Mouse (Mus musculus) spleen, adult 12 weeks (tissue): ENCODE measurements around the gene Hist1h2ae.

Source experiments
- DNase-seq: peaks from one replicate; pipeline ENCODE4 v3.0.0; 2022; ENCODE audit warnings: low spot score

The Hist1h2ae gene

DNA sequence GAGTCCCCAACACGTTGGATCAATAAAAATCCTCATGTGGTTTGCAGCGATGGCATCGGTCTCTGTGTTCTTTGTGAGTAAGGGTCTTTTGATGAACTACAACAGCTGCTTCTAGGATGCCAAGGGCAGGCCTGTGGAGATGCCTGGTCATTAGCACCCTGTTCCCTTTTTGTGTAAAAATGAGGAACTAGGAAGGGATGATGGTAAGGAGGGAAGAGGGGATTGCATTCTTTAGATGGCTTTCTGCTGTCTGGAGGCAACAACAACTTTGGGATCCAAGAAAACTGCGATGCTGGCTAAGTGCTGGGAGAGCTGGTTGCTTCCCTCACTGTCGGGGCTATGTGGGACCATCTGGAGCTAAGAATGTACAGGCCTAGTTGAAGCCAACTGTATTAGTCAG is 32.8 kb downstream of the Hist1h2ae start:
- no peak for DNase-seq

DNA sequence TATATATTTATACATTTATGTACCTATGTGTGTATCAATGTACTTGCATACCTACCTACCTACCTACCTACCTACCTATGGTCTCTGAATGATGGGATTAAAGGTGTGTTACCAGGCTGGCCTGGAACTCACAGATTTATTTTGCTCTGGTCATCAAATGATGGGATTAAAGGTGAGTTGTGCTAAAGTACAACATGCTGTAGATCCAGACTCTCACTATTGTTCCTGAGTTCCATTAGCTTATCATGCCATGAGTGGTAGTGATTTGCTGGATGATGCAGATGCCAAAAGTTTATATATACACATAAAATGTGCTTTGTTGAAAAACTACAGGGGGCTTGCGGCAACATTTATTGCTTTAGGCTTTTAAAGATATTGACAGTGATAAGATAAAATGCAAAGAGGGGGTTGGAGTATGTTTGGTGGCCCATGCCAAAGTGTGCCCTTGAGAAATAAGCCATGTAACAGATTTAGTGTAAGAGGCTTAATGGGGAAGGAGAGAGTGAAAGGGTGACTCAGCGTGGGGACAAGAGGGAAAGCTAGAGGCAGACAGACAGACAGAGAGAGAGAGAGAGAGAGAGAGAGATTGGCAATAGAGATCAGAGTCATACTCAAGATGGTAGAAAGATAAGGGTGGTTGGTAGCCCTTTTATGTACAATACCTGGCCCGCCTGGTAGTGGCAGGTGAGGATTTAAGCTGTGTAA is 33.9 kb downstream of the Hist1h2ae start:
- no peak for DNase-seq

DNA sequence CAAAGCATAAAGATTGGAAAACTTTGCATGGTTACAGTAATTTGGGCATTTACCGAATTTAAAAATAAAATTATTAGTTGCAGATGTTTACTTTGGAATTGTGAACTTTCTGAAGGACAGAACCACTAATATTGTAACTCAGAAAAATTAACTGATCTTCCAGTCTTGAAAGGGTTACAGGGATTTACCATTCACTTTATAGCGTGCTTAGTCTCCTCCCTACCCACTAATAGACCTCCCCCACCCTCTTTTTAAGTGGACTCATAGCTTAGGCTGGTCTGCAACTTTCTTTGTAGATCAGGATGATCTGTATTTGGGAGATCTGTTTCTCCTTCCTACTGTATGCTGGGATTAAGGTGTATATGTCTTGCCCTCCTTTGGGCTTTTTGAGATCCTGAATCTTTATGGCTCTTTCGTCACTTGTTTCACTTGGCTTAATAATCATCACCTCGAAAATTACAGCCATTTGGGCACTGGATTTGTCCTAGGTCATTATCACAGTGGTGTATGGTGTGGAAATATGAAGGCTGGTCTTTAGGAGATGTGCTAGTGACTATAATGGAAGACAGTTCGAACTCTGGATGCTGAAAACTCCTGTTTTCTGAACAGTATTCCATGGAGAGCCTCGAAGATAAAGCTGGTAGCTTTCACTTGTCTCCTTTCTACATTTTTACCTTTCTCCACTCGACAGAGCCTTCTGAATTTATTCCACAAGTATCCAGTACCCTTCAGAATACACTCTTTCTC is 34.8 kb downstream of the Hist1h2ae start:
- no peak for DNase-seq

DNA sequence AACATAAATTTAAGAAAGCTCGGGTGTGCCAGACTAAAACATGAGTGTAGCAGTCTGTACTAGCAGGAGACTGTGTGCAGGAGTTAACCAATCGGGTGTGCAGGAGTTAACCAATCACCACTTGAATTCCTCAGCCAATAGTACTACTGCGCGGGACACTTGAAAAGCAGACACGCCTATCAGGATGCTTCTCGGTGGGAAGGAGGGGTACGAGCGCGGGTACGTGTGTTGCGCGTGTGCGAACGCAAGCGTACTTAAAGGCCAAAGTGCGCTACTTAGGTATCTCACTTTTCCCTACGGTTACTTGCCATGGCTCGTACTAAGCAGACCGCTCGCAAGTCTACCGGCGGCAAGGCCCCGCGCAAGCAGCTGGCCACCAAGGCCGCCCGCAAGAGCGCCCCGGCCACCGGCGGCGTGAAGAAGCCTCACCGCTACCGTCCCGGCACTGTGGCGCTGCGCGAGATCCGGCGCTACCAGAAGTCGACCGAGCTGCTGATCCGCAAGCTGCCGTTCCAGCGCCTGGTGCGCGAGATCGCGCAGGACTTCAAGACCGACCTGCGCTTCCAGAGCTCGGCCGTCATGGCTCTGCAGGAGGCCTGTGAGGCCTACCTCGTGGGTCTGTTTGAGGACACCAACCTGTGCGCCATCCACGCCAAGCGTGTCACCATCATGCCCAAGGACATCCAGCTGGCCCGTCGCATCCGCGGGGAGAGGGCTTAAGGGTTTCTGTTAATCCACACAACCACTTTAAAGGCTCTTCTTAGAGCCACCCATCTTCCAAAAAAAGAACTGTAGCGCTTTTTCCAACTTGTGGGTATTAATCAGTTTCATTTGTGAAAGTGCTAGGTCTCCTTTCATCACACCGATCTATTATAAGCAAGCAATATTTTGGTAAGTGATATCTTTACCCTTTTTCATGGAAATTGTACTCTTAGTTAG is 35.6 kb downstream of the Hist1h2ae start, which contains the start of gene Hist1h3g:
Gene Hist1h3g, plus strand, starts transcription at position 286 of the 939 bp plus-strand sequence.
- peak; percentile 80 for DNase-seq

DNA sequence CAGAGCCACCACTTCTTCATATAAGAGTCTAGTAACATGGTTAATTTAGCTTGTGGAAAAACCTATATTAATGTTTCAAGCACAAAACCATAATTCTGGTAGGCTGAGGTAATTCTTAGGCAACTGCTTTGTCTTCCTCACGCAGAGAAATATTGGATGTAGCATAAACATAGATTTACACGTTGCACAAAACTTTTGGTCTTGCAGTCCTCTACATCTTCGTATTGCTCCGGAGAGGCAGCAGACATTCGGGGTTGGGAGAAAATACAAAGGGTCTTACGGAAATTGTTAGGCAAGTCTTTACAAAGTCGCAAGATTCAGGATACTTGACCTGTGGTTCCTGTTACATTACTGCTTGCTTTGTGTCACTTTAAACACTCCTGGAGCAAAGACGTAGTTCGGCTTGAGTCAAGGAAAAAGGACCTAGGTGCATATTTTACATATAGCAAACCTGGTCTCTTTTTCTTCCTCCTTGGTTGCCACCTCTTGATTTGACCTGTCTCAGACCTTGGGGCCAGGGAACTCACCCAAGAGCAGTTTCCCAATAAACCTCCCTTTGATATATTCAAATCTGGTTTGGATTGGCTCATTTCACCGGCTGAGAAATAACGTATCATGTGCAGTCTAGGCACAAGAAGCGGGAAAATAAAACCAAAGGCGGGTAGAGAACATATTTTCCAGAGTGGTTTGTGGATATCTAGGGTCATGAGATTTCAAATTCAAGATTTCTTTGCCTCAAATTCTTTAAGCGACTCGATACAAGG is 36.5 kb downstream of the Hist1h2ae start:
- DNase-seq: peak; percentile 46

DNA sequence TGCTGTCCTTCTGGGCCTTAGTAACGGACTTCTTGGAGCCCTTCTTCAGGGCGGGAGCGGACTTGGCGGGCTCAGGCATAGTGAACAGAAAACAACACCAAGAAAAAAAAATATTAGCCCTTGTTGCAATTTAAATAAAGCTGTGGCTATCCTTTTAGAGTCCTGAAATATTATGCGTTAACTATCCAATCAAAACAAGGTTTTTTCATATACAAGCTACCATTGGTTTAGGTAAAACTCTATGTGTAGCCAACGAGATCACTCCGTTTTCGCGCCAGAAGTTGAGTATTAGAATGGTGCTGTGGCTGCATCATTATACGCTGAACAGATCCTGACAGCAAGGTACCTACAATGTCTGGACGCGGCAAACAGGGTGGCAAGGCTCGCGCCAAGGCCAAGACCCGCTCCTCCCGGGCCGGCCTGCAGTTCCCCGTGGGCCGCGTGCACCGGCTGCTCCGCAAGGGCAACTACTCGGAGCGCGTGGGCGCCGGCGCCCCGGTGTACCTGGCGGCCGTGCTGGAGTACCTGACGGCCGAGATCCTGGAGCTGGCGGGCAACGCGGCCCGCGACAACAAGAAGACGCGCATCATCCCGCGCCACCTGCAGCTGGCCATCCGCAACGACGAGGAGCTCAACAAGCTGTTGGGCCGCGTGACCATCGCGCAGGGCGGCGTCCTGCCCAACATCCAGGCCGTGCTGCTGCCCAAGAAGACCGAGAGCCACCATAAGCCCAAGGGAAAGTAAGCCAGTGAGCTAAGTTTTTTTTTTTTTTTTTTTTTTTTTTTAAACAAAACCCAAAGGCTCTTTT is 37.3 kb downstream of the Hist1h2ae start, which contains the start of gene Hist1h2af:
Gene Hist1h2af, plus strand, starts transcription at position 347 of the 808 bp plus-strand sequence.
- DNase-seq: peak; percentile 75

DNA sequence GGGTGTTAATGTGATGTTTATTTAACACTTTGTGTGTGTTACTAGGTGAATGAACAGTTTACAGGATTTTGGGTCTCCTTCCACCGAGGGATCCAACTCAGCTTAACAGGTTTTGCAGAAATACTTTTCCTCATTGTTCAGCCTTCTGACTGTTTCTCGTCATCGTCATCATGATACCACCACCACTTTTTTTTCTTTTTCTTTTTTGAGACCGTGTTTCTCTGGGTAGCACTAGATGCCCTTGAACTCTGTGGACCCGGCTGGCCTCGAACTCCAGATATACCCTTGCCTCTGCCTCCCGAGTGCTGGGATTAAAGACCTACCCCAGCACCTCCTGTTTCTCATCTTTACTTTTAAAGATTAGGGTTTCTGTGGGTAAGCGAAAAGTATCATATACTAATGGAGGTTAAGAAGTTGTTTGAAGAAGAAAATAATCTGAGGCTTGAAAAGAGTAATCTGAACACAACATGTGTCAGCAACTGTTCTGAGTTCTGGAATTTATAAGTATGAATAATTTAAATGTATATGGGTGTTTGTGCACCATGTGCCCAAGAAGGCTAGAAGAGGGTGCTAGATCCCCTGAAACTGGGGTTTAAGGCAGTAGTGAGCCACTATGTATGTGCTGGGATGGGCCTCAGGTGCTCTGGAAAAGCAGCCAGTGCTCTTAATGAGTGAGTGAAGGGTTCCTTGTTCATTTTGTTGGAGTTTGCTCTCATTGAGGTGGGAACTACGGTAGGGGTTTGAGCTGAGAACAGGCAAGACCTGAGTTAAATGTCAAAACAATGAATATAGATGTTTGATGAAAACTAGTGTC is 38.6 kb downstream of the Hist1h2ae start:
- no peak for DNase-seq

DNA sequence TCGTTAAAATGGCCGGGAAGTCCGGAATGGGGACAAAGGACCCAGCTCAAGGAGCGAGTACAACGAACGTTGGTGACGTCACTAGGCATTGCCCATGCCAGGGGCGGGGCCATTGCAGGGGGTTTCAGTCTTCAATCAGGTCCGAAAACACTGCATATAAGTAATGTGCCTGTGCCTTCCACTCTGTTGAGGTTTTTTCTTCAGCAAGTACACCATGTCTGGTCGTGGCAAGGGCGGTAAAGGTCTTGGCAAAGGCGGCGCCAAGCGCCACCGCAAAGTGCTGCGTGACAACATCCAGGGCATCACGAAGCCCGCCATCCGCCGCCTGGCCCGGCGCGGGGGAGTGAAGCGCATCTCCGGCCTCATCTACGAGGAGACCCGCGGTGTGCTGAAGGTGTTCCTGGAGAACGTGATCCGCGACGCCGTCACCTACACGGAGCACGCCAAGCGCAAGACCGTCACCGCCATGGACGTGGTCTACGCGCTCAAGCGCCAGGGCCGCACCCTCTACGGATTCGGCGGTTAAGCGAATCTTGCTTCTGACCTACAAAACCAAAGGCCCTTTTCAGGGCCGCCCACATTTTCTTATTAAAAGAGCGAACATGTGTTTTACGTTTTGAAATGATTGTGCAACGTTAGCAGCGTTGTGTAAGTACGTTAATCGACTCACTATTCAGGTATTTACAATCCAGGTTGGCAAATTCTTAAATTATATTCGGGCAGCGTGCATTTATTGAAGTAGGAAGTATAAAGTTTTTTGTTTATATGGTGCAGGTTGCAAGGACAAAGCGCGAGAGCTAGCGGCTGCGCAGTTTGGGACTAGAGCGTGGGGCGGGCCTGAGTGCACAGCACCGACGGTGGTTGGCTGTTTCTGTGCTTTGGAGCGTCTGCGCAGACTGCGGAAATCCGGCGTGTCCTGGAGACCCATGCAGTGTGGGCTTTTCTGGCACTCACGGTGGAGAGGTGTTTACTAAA is 39.8 kb downstream of the Hist1h2ae start, which contains the start of gene Hist1h4h:
Gene Hist1h4h, plus strand, starts transcription at position 150 of the 975 bp plus-strand sequence.
- DNase-seq: peak; percentile 99

DNA sequence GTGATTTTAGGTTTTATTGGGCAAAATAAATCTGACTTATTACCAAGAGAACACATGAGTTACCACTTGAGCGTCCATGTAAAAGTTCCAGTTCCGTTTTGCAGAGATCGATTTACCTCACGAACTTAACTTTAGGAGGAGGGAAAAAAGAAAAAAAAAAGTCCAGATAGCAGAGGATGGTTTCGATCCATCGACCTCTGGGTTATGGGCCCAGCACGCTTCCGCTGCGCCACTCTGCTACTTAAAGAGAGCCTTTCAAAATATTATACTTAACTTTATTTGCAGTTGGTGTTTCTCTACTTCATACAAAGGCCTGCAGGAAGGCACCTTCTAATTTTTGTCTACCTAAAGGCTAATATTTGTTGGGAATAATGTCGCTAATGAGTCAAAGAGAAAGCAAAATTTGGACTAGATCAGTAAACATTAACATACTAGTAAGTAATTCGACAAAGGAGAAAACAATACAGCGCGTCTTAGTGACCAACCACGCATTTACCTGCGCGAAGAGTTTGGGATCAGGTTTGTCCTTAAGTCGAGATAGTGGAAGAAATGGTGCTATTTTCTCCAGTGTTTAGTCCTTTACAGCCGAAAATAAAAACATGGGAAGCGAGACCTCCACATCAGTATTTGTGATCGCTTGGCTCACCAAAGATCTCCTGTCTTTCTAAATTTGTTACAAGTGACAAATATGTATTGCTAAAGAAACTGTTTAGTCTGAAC is 40.7 kb downstream of the Hist1h2ae start:
- peak; percentile 72 for DNase-seq

DNA sequence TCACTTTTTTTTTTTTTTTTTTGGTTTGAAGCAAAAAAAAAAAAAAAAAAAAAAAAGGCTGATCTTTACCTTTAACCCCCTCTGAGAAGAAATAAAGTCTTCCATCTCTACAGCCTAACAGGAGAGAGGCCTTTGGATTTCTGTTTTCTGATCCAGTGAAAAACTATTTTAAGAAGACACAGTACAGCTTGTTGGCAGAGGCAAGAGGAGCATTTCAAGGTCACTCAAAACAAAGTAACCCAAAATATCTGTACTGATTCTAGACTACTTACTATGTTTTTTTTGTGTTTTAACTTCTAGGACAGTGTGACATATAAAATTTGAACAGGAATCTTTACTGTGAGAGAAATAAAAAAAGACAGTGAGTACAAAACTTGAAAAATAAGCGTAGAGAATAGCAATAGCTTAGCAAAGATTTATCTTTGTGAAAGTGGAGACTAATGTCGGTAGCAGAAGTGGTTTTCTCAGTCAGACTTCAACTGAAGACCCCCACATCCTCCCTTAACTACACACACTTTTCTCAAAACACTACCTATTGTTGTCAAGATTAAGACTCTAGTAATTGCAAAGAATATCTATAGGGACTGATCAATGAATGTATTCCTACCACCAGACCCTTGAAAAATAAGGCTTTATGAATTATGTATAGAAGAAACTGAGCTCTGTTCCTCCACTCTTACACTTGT is 41.4 kb downstream of the Hist1h2ae start:
- DNase-seq: no peak

DNA sequence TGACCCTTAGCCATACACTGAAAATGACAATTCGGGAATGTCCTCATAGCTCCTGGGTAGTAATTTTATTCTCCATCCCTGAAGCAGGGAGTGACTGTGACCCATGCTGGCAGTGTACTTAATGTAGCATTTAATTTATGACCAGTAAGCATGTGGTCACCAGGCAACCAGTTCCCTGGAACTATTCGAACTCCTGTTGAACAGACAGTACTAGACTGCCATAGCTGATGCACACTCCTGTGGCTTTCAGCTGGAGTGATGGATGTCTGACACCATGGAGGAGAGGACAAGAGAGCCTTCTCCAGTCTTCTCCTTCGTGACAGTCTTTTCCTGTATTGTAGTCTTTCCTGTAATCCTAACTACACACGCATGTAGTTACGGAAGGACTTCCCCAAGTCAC is 42.0 kb downstream of the Hist1h2ae start:
- DNase-seq: no peak

DNA sequence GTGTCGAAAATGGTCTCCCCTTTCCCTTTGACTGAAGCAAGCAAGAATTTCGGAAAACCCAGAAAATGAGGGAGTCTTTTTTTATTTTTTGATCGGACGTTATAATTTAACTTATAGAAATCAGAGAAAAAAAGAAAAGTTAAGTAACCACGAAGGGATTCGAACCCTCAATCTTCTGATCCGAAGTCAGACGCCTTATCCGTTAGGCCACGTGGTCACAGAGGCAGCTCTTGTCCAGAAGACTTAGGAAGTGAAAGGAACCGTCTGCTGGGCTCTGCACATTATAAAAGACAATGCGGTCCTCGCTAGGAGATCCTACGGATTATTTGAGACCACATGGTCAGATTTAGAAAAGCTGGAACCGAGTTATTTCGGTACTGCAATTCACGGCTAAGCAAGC is 44.7 kb downstream of the Hist1h2ae start:
- peak; percentile 82 for DNase-seq

DNA sequence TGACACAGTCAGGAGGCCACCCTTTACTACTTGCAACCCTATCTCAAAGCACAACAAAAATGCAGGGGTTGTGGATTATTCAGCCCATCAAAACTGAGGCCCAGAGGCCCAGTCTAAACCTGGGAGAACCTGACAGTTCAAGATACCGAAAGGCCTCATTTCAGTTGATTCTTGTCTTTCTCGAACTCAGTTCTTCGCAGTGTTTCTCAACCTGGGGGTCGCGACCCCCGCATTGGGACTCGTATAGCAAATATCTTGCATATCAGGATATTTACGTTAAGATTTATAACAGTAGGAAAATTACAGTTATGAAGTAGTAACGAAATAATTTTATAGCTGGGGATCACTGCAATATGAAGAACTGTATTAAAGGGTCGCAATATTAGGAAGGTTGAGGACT is 45.1 kb downstream of the Hist1h2ae start:
- DNase-seq: no peak

DNA sequence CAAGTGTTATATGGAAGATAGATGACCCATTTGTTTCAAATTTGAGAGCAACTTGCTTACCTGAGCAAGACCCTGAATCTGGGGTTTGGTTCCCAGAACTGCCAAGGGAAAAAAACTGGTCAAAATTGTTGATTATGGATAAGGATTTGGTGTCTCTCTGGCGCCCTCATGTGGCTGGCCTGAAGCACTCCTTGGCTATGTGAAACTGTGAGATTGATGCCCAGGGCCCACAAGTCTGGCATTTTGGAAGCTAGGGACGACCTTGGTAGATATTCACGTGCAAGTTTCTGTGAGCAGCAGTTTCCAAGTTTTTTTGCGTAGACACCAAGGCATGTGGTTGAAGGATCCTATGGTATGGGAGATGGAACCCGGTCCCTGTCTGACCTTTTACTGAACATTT is 46.4 kb downstream of the Hist1h2ae start:
- peak; percentile 72 for DNase-seq

DNA sequence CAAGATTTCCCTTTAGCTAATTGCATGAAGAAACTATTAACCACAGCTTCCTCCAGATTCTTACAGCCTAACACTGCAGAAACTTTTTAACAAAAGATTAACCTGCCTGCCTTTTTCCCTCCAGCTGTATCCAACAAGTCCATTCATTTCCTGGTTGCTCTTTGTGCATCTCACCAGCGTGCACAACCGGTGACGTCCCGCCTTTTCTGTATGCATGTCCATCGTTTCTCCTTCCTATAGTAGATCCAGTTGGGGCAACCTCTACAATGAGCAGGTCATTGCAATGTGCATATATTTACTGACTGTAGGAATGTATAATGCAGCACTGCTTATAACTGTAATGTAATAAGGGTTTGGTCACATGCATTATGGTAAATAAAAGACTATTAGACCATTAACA is 47.0 kb downstream of the Hist1h2ae start:
- DNase-seq: no peak

DNA sequence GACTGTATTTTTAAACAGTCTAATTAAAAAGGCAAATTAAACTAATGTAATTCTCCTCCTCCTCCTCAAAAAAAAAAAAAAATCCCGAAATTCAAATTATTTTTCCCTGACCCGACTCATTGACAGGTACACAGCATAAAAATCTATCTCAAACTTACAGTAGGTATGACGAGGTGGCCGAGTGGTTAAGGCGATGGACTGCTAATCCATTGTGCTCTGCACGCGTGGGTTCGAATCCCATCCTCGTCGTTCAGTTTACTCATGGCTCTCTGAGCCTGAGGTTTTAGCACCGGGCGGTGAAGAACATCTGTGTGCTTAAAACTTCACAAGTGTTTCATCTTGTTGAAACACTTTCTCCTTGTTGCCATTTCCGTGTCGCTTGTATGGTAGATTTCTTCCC is 49.3 kb downstream of the Hist1h2ae start:
- peak; percentile 74 for DNase-seq
